Mouse (Mus musculus): ENCODE data around the gene Spag17. TPM values are rescaled to one million over a fixed set of nuclear protein-coding genes. Genes with fewer than 3 reads are reported as not detected.

Gene Spag17
- polyA plus RNA-seq, 1 experiment from 2014 or later: 0.22 TPM

- H3K4me2 ChIP-seq (ENCODE audit: low read length): no peak overlapping the region
- no peak overlapping the region for H3K9ac ChIP-seq (ENCODE audit: low read length)
- H3K4me3 ChIP-seq (ENCODE audit: low read depth, low read length): no peak overlapping the region
- ATAC-seq: no peak
- peaks cover 14% of the 10 kb centered on the region for H3K36me3 ChIP-seq (ENCODE audit: control insufficient read depth, insufficient read depth, low read length)
- H3K27me3 ChIP-seq (replicated peaks; ENCODE audit: control insufficient read depth, insufficient read depth, low read length): no peaks in the 10 kb centered on the region
- no peaks in the 10 kb centered on the region for H3K9me3 ChIP-seq (replicated peaks; ENCODE audit: control insufficient read depth, low read length)
- H3K4me1 ChIP-seq (ENCODE audit: control insufficient read depth, insufficient read depth, low read length): peaks cover 7% of the 10 kb centered on the region; the same call in 1 of the 2 replicates
- H3K27ac ChIP-seq (ENCODE audit: low read depth, low read length): no peak overlapping the region
- DNase-seq (ENCODE audit: low spot score): no peak
Observed at GRCm38 (mm10) chr3:100164991-100165390, 279.8 kb downstream of the Spag17 start.

GRCm38 (mm10) chr3:100176031-100176430, 290.8 kb downstream of the Spag17 start:
- ATAC-seq (no peak), DNase-seq (ENCODE audit: low spot score) (no peak)
- no peaks in the 10 kb centered on the region for H3K27me3 ChIP-seq (replicated peaks; ENCODE audit: control insufficient read depth, insufficient read depth, low read length)
- no peaks in the 10 kb centered on the region for H3K9me3 ChIP-seq (replicated peaks; ENCODE audit: control insufficient read depth, low read length)
- no peaks in the 10 kb centered on the region for H3K4me1 ChIP-seq (ENCODE audit: control insufficient read depth, insufficient read depth, low read length)
- H3K36me3 ChIP-seq (ENCODE audit: control insufficient read depth, insufficient read depth, low read length): peaks cover 86% of the 10 kb centered on the region
- H3K4me2 ChIP-seq (ENCODE audit: low read length): no peak overlapping the region
- H3K27ac ChIP-seq (ENCODE audit: low read depth, low read length): no peak overlapping the region
- no peak overlapping the region for H3K4me3 ChIP-seq (ENCODE audit: low read depth, low read length)
- WGBS: 91% methylated on average over 2 of the region's 2 CpGs
- no peak overlapping the region for H3K9ac ChIP-seq (ENCODE audit: low read length)

GRCm38 (mm10) chr3:100180471-100180870, 295.3 kb downstream of the Spag17 start:
- H3K36me3 ChIP-seq (ENCODE audit: control insufficient read depth, insufficient read depth, low read length): peaks cover 74% of the 10 kb centered on the region
- H3K4me1 ChIP-seq (ENCODE audit: control insufficient read depth, insufficient read depth, low read length): no peaks in the 10 kb centered on the region
- DNase-seq (ENCODE audit: low spot score) (no peak), ATAC-seq (no peak)
- H3K4me3 ChIP-seq (ENCODE audit: low read depth, low read length): no peak overlapping the region
- no peaks in the 10 kb centered on the region for H3K27me3 ChIP-seq (replicated peaks; ENCODE audit: control insufficient read depth, insufficient read depth, low read length)
- H3K9ac ChIP-seq (ENCODE audit: low read length): no peak overlapping the region
- H3K9me3 ChIP-seq (replicated peaks; ENCODE audit: control insufficient read depth, low read length): no peaks in the 10 kb centered on the region
- no peak overlapping the region for H3K4me2 ChIP-seq (ENCODE audit: low read length)
- 87% methylated on average over 3 of the region's 3 CpGs for WGBS
- H3K27ac ChIP-seq (ENCODE audit: low read depth, low read length): no peak overlapping the region

- Histone ChIP-seq H3K4me3 (ENCODE audit: low read depth, low read length) (no peak overlapping the region), H3K9ac (ENCODE audit: low read length) (no peak overlapping the region), H3K4me2 (ENCODE audit: low read length) (no peak overlapping the region), H3K27me3 (replicated peaks; ENCODE audit: control insufficient read depth, insufficient read depth, low read length) (no peaks in the 10 kb centered on the region), H3K27ac (ENCODE audit: low read depth, low read length) (no peak overlapping the region), H3K4me1 (ENCODE audit: control insufficient read depth, insufficient read depth, low read length) (no peaks in the 10 kb centered on the region), H3K36me3 (ENCODE audit: control insufficient read depth, insufficient read depth, low read length) (peaks cover 39% of the 10 kb centered on the region), H3K9me3 (replicated peaks; ENCODE audit: control insufficient read depth, low read length) (no peaks in the 10 kb centered on the region)
- DNase-seq (ENCODE audit: low spot score): peak; percentile 87
- 45% methylated on average over 1 of the region's 1 CpGs for WGBS
- ATAC-seq: peak; percentile 85
Observed at GRCm38 (mm10) chr3:100189444-100189843, 304.2 kb downstream of the Spag17 start.

- Histone ChIP-seq H3K27ac (ENCODE audit: low read depth, low read length) (no peak overlapping the region), H3K4me3 (ENCODE audit: low read depth, low read length) (no peak overlapping the region), H3K27me3 (replicated peaks; ENCODE audit: control insufficient read depth, insufficient read depth, low read length) (no peaks in the 10 kb centered on the region), H3K9ac (ENCODE audit: low read length) (no peak overlapping the region), H3K9me3 (replicated peaks; ENCODE audit: control insufficient read depth, low read length) (no peaks in the 10 kb centered on the region), H3K4me1 (ENCODE audit: control insufficient read depth, insufficient read depth, low read length) (no peaks in the 10 kb centered on the region), H3K4me2 (ENCODE audit: low read length) (no peak overlapping the region), H3K36me3 (ENCODE audit: control insufficient read depth, insufficient read depth, low read length) (peaks cover 39% of the 10 kb centered on the region)
- DNase-seq (ENCODE audit: low spot score) (no peak), ATAC-seq (peak; percentile 44; the same call in 1 of the 2 replicates)
- 69% methylated on average over 11 of the region's 11 CpGs for WGBS
Observed at GRCm38 (mm10) chr3:100189861-100190260, 304.7 kb downstream of the Spag17 start.
